Mouse (Mus musculus): ENCODE measurements at regions not wholly inside any gene's neighbourhood (a gene's known extent, or its start where the extent isn't known, plus 50 kb on each side); places are given as distances from the start of the nearest gene placed in this dataset.

GRCm38 (mm10) chrX:14592793-14593192 is 381.8 kb downstream of the H2al1n start:
- Histone ChIP-seq H3K4me3 (no peak overlapping the region), H3K9ac (no peak overlapping the region), H3K4me2 (replicated peaks) (no peak overlapping the region), H3K27ac (no peak overlapping the region), H3K27me3 (no peaks in the 10 kb centered on the region), H3K4me1 (no peaks in the 10 kb centered on the region), H3K36me3 (no peaks in the 10 kb centered on the region), H3K9me3 (replicated peaks) (no peaks in the 10 kb centered on the region)
- WGBS: 40% methylated on average over 1 of the region's 1 CpGs
- no peak for ATAC-seq (ENCODE audit: low FRiP score)

- no peaks in the 10 kb centered on the region for H3K9me3 ChIP-seq (replicated peaks)
- H3K27me3 ChIP-seq: no peaks in the 10 kb centered on the region
- H3K9ac ChIP-seq: no peak overlapping the region
- no peak overlapping the region for H3K4me3 ChIP-seq
- H3K4me2 ChIP-seq (replicated peaks): no peak overlapping the region
- no peak for ATAC-seq (ENCODE audit: low FRiP score)
- no peaks in the 10 kb centered on the region for H3K4me1 ChIP-seq
- no peak overlapping the region for H3K27ac ChIP-seq
- H3K36me3 ChIP-seq: no peaks in the 10 kb centered on the region
These were observed 385.9 kb downstream of the H2al1n start for GRCm38 (mm10) chrX:14596799-14597198.

GRCm38 (mm10) chrX:14601916-14602315 is 391.0 kb downstream of the H2al1n start:
- Histone ChIP-seq H3K4me2 (replicated peaks) (no peak overlapping the region), H3K36me3 (no peaks in the 10 kb centered on the region), H3K9me3 (replicated peaks) (no peaks in the 10 kb centered on the region), H3K9ac (no peak overlapping the region), H3K4me3 (no peak overlapping the region), H3K27ac (no peak overlapping the region), H3K27me3 (no peaks in the 10 kb centered on the region), H3K4me1 (no peaks in the 10 kb centered on the region)
- no peak for ATAC-seq (ENCODE audit: low FRiP score)
- 91% methylated on average over 2 of the region's 2 CpGs for WGBS

GRCm38 (mm10) chrX:14609196-14609595 is 398.2 kb downstream of the H2al1n start:
- no peak overlapping the region for H3K4me3 ChIP-seq
- no peaks in the 10 kb centered on the region for H3K9me3 ChIP-seq (replicated peaks)
- no peaks in the 10 kb centered on the region for H3K36me3 ChIP-seq
- WGBS: 87% methylated on average over 1 of the region's 1 CpGs
- H3K4me2 ChIP-seq (replicated peaks): no peak overlapping the region
- no peak overlapping the region for H3K9ac ChIP-seq
- no peak overlapping the region for H3K27ac ChIP-seq
- ATAC-seq (ENCODE audit: low FRiP score): no peak
- no peaks in the 10 kb centered on the region for H3K27me3 ChIP-seq
- H3K4me1 ChIP-seq: no peaks in the 10 kb centered on the region

GRCm38 (mm10) chrX:14628267-14628901 is 417.4 kb downstream of the H2al1n start:
- 47% methylated on average over 10 of the region's 10 CpGs for WGBS
- Histone ChIP-seq H3K27me3 (no peaks in the 10 kb centered on the region), H3K4me1 (no peaks in the 10 kb centered on the region), H3K27ac (no peak overlapping the region), H3K4me3 (no peak overlapping the region), H3K4me2 (replicated peaks) (no peak overlapping the region), H3K9me3 (replicated peaks) (0 out of 2 replicates have a peak, but pooled peaks cover 2% of the 10 kb centered on the region), H3K9ac (no peak overlapping the region), H3K36me3 (no peaks in the 10 kb centered on the region)
- no peak for ATAC-seq (ENCODE audit: low FRiP score)

- Histone ChIP-seq H3K27ac (no peak overlapping the region), H3K36me3 (no peaks in the 10 kb centered on the region), H3K4me2 (replicated peaks) (no peak overlapping the region), H3K9ac (no peak overlapping the region), H3K9me3 (replicated peaks) (no peaks in the 10 kb centered on the region), H3K4me3 (no peak overlapping the region), H3K27me3 (no peaks in the 10 kb centered on the region), H3K4me1 (no peaks in the 10 kb centered on the region)
- WGBS: 90% methylated on average over 3 of the region's 3 CpGs
- ATAC-seq (ENCODE audit: low FRiP score): no peak
These were observed 428.4 kb downstream of the H2al1n start for GRCm38 (mm10) chrX:14639378-14639777.

- 47% methylated on average over 3 of the region's 3 CpGs for WGBS
- Histone ChIP-seq H3K9ac (no peak overlapping the region), H3K27ac (no peak overlapping the region), H3K4me2 (replicated peaks) (no peak overlapping the region), H3K36me3 (no peaks in the 10 kb centered on the region), H3K9me3 (replicated peaks) (no peaks in the 10 kb centered on the region), H3K4me1 (no peaks in the 10 kb centered on the region), H3K27me3 (no peaks in the 10 kb centered on the region), H3K4me3 (no peak overlapping the region)
- ATAC-seq (ENCODE audit: low FRiP score): 0 out of 2 replicates have a peak, but pooled peaks have one; percentile 61
These were observed 453.9 kb downstream of the H2al1n start for GRCm38 (mm10) chrX:14664852-14665251.

GRCm38 (mm10) chrX:14696375-14696774 is 485.4 kb downstream of the H2al1n start:
- 94% methylated on average over 2 of the region's 2 CpGs for WGBS
- no peaks in the 10 kb centered on the region for H3K27me3 ChIP-seq
- H3K27ac ChIP-seq: no peak overlapping the region
- ATAC-seq (ENCODE audit: low FRiP score): no peak
- H3K9me3 ChIP-seq (replicated peaks): no peaks in the 10 kb centered on the region
- H3K9ac ChIP-seq: no peak overlapping the region
- H3K36me3 ChIP-seq: no peaks in the 10 kb centered on the region
- no peaks in the 10 kb centered on the region for H3K4me1 ChIP-seq
- H3K4me3 ChIP-seq: no peak overlapping the region
- H3K4me2 ChIP-seq (replicated peaks): no peak overlapping the region

- no peaks in the 10 kb centered on the region for H3K9me3 ChIP-seq (replicated peaks)
These were observed 528.1 kb downstream of the H2al1n start for GRCm38 (mm10) chrX:14738999-14739398.

More at GRCm38 (mm10) chrX:14738999-14739398, 528.1 kb downstream of the H2al1n start:
- no peak overlapping the region for H3K27ac ChIP-seq
- H3K4me2 ChIP-seq (replicated peaks): no peak overlapping the region
- H3K36me3 ChIP-seq: no peaks in the 10 kb centered on the region
- no peaks in the 10 kb centered on the region for H3K4me1 ChIP-seq
- ATAC-seq (ENCODE audit: low FRiP score): no peak
- H3K27me3 ChIP-seq: no peaks in the 10 kb centered on the region
- H3K4me3 ChIP-seq: no peak overlapping the region
- no peak overlapping the region for H3K9ac ChIP-seq

Data from hindbrain, embryonic 12.5 days (tissue).